Mouse (Mus musculus): Measurements from ENCODE around the gene Itga7. TPM values are rescaled to one million over a fixed set of nuclear protein-coding genes. Genes with fewer than 3 reads are reported as not detected.

Itga7 gene
- polyA plus RNA-seq, 1 experiment from 2014 or later = 30.2 TPM

DNA sequence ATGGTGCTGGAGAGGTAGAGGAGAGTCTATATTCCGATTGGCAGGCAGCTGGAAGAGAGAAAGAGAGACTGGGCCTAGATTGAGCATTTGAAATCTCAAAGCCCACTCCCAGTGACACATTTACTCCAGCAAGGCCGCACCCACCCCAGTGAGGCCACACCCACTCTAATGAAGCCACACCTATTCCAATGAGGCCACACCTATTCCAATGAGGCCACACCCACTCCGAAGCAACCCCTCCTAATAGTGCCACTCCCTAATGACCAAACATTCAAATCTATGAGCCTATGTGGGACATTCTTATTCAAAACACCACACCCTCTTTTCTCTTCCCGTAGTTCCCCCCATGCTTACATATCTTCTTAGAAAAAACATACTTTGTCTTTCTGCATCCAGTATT is 13.9 kb downstream of the Itga7 start:
- no peaks in the 10 kb centered on the region for H3K36me3 ChIP-seq (ENCODE audit: control insufficient read depth, insufficient read depth, low read length)
- no peak overlapping the region for H3K9ac ChIP-seq (ENCODE audit: low read depth, low read length)
- ATAC-seq (ENCODE audit: low read depth) (no peak), DNase-seq (ENCODE audit: low spot score) (no peak)
- no peak overlapping the region for H3K27ac ChIP-seq (replicated peaks; ENCODE audit: low read depth, low read length)
- no peaks in the 10 kb centered on the region for H3K27me3 ChIP-seq (replicated peaks; ENCODE audit: control insufficient read depth, insufficient read depth, low read length)
- H3K9me3 ChIP-seq (ENCODE audit: control insufficient read depth, low read length) = no peaks in the 10 kb centered on the region
- WGBS = 83% methylated on average over 4 of the region's 4 CpGs
- no peaks in the 10 kb centered on the region for H3K4me1 ChIP-seq (ENCODE audit: control insufficient read depth, insufficient read depth, low read length)
- H3K4me2 ChIP-seq (ENCODE audit: low read depth, low read length) = no peak overlapping the region
- H3K4me3 ChIP-seq (ENCODE audit: low read depth, low read length) = no peak overlapping the region

DNA sequence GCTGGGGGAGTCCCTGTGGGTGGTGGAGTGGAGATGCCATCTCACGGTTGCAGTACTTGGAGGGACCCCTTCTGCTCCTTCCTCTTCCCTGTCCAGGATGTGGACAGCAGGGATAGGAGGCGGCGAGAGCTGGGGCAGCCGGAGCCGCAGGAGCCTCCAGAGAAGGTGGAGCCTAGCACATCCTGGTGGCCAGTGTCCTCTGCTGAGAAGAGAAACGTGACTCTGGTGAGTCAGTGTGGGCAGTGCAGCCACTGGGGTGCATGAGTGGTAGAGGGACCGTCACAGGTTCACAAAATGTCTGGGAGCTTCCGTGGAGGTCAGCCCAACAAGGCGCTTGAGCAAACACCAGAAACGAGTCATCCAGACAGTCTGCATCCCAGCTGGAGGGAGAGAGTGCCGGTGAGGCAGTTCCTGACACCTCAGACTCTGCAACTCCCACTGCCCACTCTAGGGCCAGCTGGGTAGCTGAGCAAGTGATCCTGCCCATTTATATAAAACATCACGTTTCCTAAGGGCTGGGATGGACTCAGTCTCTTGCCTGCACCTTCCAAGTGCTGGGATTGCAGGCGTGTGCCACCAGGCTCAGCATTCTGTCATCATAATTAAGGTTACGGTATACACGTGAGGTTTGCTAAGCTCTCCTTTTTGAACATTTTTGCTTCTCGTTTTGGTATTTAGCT is 16.7 kb downstream of the Itga7 start:
- Histone ChIP-seq H3K4me1 (ENCODE audit: control insufficient read depth, insufficient read depth, low read length) (no peaks in the 10 kb centered on the region), H3K27me3 (replicated peaks; ENCODE audit: control insufficient read depth, insufficient read depth, low read length) (no peaks in the 10 kb centered on the region), H3K4me3 (ENCODE audit: low read depth, low read length) (no peak overlapping the region), H3K36me3 (ENCODE audit: control insufficient read depth, insufficient read depth, low read length) (no peaks in the 10 kb centered on the region), H3K9ac (ENCODE audit: low read depth, low read length) (no peak overlapping the region), H3K4me2 (ENCODE audit: low read depth, low read length) (no peak overlapping the region), H3K27ac (replicated peaks; ENCODE audit: low read depth, low read length) (no peak overlapping the region), H3K9me3 (ENCODE audit: control insufficient read depth, low read length) (no peaks in the 10 kb centered on the region)
- ATAC-seq (ENCODE audit: low read depth) (no peak), DNase-seq (ENCODE audit: low spot score) (no peak)
- WGBS = 64% methylated on average over 16 of the region's 16 CpGs

DNA sequence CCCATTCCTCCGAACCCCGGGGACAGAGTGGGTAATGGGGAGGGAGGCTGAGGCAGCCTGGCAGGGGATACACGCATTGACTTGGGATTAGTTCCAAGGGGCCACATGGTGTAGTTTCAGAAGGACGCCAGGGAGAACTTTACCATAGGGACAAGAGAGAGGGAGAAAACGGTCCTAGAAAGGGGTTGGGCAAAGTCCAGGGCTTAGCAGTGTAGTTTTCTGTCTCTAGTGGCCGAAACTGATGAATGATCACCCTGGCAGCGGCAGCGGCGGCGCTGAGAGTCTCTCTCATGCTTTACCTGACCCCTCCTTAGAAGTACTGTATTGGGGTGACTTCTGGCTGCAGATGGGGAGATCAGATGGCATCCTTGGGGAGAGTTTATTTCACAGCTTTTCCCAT is 24.7 kb downstream of the Itga7 start:
- no peak for ATAC-seq (ENCODE audit: low read depth)
- WGBS = 76% methylated on average over 10 of the region's 10 CpGs
- Histone ChIP-seq H3K4me3 (ENCODE audit: low read depth, low read length) (no peak overlapping the region), H3K27ac (replicated peaks; ENCODE audit: low read depth, low read length) (no peak overlapping the region), H3K9me3 (ENCODE audit: control insufficient read depth, low read length) (no peaks in the 10 kb centered on the region), H3K4me2 (ENCODE audit: low read depth, low read length) (no peak overlapping the region), H3K36me3 (ENCODE audit: control insufficient read depth, insufficient read depth, low read length) (no peaks in the 10 kb centered on the region), H3K9ac (ENCODE audit: low read depth, low read length) (no peak overlapping the region), H3K4me1 (ENCODE audit: control insufficient read depth, insufficient read depth, low read length) (no peaks in the 10 kb centered on the region), H3K27me3 (replicated peaks; ENCODE audit: control insufficient read depth, insufficient read depth, low read length) (no peaks in the 10 kb centered on the region)
- no peak for DNase-seq (ENCODE audit: low spot score)

DNA sequence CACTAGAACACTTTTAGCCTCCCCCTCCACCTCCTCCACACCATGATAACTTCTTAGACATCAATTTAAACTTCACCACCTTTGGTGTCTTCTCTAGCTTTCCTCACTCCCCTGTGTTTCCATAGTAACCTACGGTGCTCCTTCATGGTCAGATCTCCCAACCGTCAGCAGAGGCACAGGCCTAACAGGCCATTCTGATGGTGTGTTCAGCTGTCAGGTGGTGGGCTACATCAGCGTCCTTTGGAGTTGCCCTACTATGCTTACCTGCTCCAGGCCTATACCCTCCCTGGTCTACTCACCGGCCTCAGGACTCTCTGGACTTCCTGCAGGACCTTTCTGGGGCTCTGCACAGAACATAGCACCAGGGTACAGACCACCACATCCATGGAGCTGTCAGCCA is 26.5 kb downstream of the Itga7 start:
- no peaks in the 10 kb centered on the region for H3K4me1 ChIP-seq (ENCODE audit: control insufficient read depth, insufficient read depth, low read length)
- WGBS = 76% methylated on average over 4 of the region's 4 CpGs
- H3K27ac ChIP-seq (replicated peaks; ENCODE audit: low read depth, low read length) = no peak overlapping the region
- DNase-seq (ENCODE audit: low spot score) (no peak), ATAC-seq (ENCODE audit: low read depth) (no peak)
- H3K36me3 ChIP-seq (ENCODE audit: control insufficient read depth, insufficient read depth, low read length) = no peaks in the 10 kb centered on the region
- no peak overlapping the region for H3K4me2 ChIP-seq (ENCODE audit: low read depth, low read length)
- H3K4me3 ChIP-seq (ENCODE audit: low read depth, low read length) = no peak overlapping the region
- no peaks in the 10 kb centered on the region for H3K27me3 ChIP-seq (replicated peaks; ENCODE audit: control insufficient read depth, insufficient read depth, low read length)
- no peaks in the 10 kb centered on the region for H3K9me3 ChIP-seq (ENCODE audit: control insufficient read depth, low read length)
- no peak overlapping the region for H3K9ac ChIP-seq (ENCODE audit: low read depth, low read length)

DNA sequence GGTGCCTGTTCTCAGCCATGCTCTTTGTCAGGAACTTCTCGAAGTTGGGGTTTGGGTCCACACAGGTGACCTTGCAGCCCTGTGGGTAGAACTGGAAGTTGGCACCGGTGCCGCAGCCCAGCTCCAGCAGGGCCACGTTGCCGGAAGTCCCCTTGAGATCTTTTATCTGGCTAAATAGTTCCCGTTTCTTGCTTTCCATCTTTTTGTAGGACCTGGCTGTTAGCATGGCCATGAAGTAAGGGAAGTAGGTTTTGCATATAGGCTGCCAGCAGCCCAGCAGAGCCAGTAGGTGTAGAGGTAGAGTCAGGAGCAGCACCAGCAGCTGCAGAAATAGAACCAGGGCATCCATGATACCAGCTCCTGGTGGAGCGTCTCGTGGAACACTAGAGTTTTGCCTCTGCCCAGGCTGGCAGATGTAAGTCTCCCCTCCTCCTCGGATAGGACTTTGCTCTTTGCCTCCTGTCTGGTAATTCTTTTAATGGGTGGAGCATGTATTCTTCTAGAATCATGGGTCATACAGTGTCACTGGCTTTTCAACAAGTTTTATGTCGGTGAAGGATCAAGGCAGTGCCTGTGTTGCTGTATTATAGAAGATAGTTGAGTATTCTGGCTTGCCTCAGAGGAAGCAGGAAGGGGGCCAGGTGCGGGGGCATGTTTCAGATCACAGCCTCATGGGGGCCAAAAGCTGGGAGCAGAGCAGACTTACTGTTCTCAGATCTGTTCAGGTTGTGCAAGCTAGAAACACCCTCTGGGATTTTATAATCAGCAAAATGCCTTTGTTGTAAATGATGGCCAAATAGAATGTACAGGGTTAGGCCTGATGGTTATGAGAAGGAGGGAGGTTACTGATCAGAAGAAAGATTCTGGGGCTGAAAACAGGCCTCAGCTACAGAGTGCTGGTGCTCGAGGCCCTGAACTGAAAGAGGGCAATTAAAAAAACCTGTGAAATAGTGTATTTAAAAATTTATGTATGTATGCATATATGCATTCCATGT is 27.3 kb downstream of the Itga7 start, which contains the start of gene Mettl7b:
Mettl7b (minus strand) TSS at position 399 of the 995 bp plus-strand sequence.
- no peaks in the 10 kb centered on the region for H3K27me3 ChIP-seq (replicated peaks; ENCODE audit: control insufficient read depth, insufficient read depth, low read length)
- ATAC-seq (ENCODE audit: low read depth) (no peak), DNase-seq (ENCODE audit: low spot score) (no peak)
- H3K4me1 ChIP-seq (ENCODE audit: control insufficient read depth, insufficient read depth, low read length) = no peaks in the 10 kb centered on the region
- no peaks in the 10 kb centered on the region for H3K9me3 ChIP-seq (ENCODE audit: control insufficient read depth, low read length)
- no peaks in the 10 kb centered on the region for H3K36me3 ChIP-seq (ENCODE audit: control insufficient read depth, insufficient read depth, low read length)
- no peak within 1 kb of the TSS for H3K9ac ChIP-seq (ENCODE audit: low read depth, low read length)
- 71% methylated on average over 12 of the region's 12 CpGs for WGBS
- H3K27ac ChIP-seq (replicated peaks; ENCODE audit: low read depth, low read length) = no peak within 1 kb of the TSS
- no peak within 1 kb of the TSS for H3K4me2 ChIP-seq (ENCODE audit: low read depth, low read length)
- H3K4me3 ChIP-seq (ENCODE audit: low read depth, low read length) = no peak within 1 kb of the TSS

DNA sequence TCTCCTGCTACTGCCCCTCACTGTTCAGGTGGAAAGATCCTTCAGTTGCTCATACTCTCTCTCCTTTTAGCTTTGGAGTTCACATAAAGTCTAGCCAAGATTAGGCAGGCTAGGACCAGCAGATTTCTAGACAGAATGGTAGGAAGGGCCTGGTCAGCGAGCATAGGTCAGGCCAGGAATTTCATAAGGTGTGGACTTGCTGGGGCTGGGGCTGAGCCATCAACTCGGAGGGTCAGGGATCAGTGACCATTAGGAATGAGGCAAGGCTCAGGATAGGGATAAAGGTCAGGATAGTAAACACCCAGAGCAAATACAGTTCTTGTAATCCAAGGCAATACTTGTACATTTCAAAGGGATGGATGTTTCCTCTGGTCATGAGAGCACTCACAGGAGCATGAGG is 31.3 kb downstream of the Itga7 start:
- ATAC-seq (ENCODE audit: low read depth) (no peak), DNase-seq (ENCODE audit: low spot score) (no peak)
- no peak overlapping the region for H3K4me3 ChIP-seq (ENCODE audit: low read depth, low read length)
- 64% methylated on average over 2 of the region's 2 CpGs for WGBS
- H3K27ac ChIP-seq (replicated peaks; ENCODE audit: low read depth, low read length) = no peak overlapping the region
- H3K4me1 ChIP-seq (ENCODE audit: control insufficient read depth, insufficient read depth, low read length) = no peaks in the 10 kb centered on the region
- no peaks in the 10 kb centered on the region for H3K9me3 ChIP-seq (ENCODE audit: control insufficient read depth, low read length)
- H3K36me3 ChIP-seq (ENCODE audit: control insufficient read depth, insufficient read depth, low read length) = no peaks in the 10 kb centered on the region
- H3K27me3 ChIP-seq (replicated peaks; ENCODE audit: control insufficient read depth, insufficient read depth, low read length) = no peaks in the 10 kb centered on the region
- no peak overlapping the region for H3K4me2 ChIP-seq (ENCODE audit: low read depth, low read length)
- no peak overlapping the region for H3K9ac ChIP-seq (ENCODE audit: low read depth, low read length)

DNA sequence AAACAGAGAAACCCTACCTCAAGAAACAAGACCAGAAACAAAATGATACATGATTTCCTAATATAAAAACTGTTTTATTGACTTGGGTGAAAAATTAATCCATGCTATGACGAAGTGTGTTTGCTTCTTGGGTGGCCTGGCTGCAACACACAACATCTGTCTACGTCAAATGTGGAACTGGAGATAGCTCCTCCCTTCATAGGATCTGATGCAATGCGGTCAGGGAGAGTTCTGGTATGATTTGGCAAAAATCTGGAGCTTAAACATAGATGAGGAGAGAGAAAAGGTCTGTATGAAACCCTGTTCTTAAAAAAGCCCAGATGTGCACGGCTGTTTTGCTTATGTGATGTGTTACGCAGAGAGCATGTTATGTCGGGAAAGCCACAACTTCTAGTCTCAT is 32.3 kb downstream of the Itga7 start:
- no peak overlapping the region for H3K27ac ChIP-seq (replicated peaks; ENCODE audit: low read depth, low read length)
- no peaks in the 10 kb centered on the region for H3K4me1 ChIP-seq (ENCODE audit: control insufficient read depth, insufficient read depth, low read length)
- H3K9ac ChIP-seq (ENCODE audit: low read depth, low read length) = no peak overlapping the region
- DNase-seq (ENCODE audit: low spot score) = no peak
- no peaks in the 10 kb centered on the region for H3K9me3 ChIP-seq (ENCODE audit: control insufficient read depth, low read length)
- no peaks in the 10 kb centered on the region for H3K27me3 ChIP-seq (replicated peaks; ENCODE audit: control insufficient read depth, insufficient read depth, low read length)
- 67% methylated on average over 6 of the region's 6 CpGs for WGBS
- no peak for ATAC-seq (ENCODE audit: low read depth)
- H3K4me2 ChIP-seq (ENCODE audit: low read depth, low read length) = no peak overlapping the region
- no peak overlapping the region for H3K4me3 ChIP-seq (ENCODE audit: low read depth, low read length)
- H3K36me3 ChIP-seq (ENCODE audit: control insufficient read depth, insufficient read depth, low read length) = no peaks in the 10 kb centered on the region

DNA sequence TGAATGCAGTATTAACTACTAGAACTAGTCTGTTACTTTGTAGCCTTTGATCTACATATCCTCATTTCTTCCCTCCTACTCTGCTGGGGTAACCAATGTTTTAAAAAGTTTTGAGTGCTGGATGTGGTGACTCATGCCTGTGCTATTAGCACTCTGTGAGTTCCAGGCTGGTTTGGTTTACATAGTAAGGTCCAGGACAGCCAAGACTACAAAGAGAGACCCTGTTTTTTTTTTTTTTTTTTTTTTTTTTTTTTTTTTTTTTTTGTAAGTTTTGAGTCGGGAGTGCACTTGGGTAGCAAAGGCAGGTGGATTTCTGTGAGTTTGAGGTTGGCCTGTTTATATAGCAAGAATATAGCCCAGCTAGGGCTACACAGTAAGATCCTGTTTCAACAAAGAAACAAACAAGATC is 34.7 kb downstream of the Itga7 start:
- H3K4me2 ChIP-seq (ENCODE audit: low read depth, low read length) = no peak overlapping the region
- ATAC-seq (ENCODE audit: low read depth) = no peak
- H3K9me3 ChIP-seq (ENCODE audit: control insufficient read depth, low read length) = no peaks in the 10 kb centered on the region
- no peak overlapping the region for H3K9ac ChIP-seq (ENCODE audit: low read depth, low read length)
- H3K4me1 ChIP-seq (ENCODE audit: control insufficient read depth, insufficient read depth, low read length) = no peaks in the 10 kb centered on the region
- 29% methylated on average over 1 of the region's 1 CpGs for WGBS
- H3K27ac ChIP-seq (replicated peaks; ENCODE audit: low read depth, low read length) = no peak overlapping the region
- DNase-seq (ENCODE audit: low spot score) = no peak
- no peaks in the 10 kb centered on the region for H3K36me3 ChIP-seq (ENCODE audit: control insufficient read depth, insufficient read depth, low read length)
- no peak overlapping the region for H3K4me3 ChIP-seq (ENCODE audit: low read depth, low read length)
- H3K27me3 ChIP-seq (replicated peaks; ENCODE audit: control insufficient read depth, insufficient read depth, low read length) = no peaks in the 10 kb centered on the region

Data from embryonic facial prominence, embryonic 14.5 days (tissue).